Mouse (Mus musculus) liver, postnatal 0 days (tissue): ENCODE data around the gene Tmem262. TPM values are rescaled to one million over a fixed set of nuclear protein-coding genes. Genes with fewer than 3 reads are reported as not detected.
A peak's percentile ranks its signal among the peaks of the same experiment; 100 is the strongest.

Experiments used
- ATAC-seq: fragments of 200-750 bp; cut with Nextera tagmentation; 2 replicates; pipeline ENCODE4 v1.8.0; 2017; ENCODE audit warnings: mild to moderate bottlenecking, moderate library complexity
- DNase-seq: peaks from one replicate; pipeline ENCODE4 v3.0.0-alpha.2; 2016
- H3K27ac ChIP-seq: fragments of 300-500 bp; sonication (generic); 2 replicates; pipeline ENCODE4 v1.5.1; 2014; ENCODE audit warnings: antibody characterized with exemption, moderate library complexity, mild to moderate bottlenecking, low read depth
- H3K27me3 ChIP-seq: fragments of 300-500 bp; sonication (generic); 2 replicates; pipeline ENCODE4 v1.6.1; 2014; ENCODE audit warnings: low read length, control low read depth, mixed read lengths; ENCODE audit not compliant: insufficient read depth
- H3K36me3 ChIP-seq: fragments of 300-500 bp; sonication (generic); replicated peaks from 2 replicates; pipeline ENCODE4 v1.6.1; 2014; ENCODE audit warnings: mild to moderate bottlenecking, control low read depth, low read length, moderate library complexity, mixed read lengths; ENCODE audit not compliant: insufficient read depth
- H3K4me1 ChIP-seq: fragments of 300-500 bp; sonication (generic); 2 replicates; pipeline ENCODE4 v1.6.1; 2014; ENCODE audit warnings: antibody characterized with exemption, mild to moderate bottlenecking, control low read depth; ENCODE audit not compliant: insufficient read depth
- H3K4me2 ChIP-seq: fragments of 300-500 bp; sonication (generic); 2 replicates; pipeline ENCODE4 v1.6.1; 2014; ENCODE audit warnings: low read depth, mild to moderate bottlenecking, low read length, moderate library complexity, mixed read lengths
- H3K4me3 ChIP-seq: fragments of 300-500 bp; sonication (generic); 2 replicates; pipeline ENCODE4 v1.5.1; 2014; ENCODE audit warnings: low read depth, low read length
- H3K9ac ChIP-seq: fragments of 300-500 bp; sonication (generic); replicated peaks from 2 replicates; pipeline ENCODE4 v1.6.1; 2014; ENCODE audit warnings: mild to moderate bottlenecking, moderate library complexity
- H3K9me3 ChIP-seq: fragments of 300-500 bp; sonication (generic); 2 replicates; pipeline ENCODE4 v1.6.1; 2016; ENCODE audit warnings: mild to moderate bottlenecking, control low read depth, low read length, mixed read lengths
- CTCF ChIP-seq: sonication (generic); IDR thresholded peaks from 2 replicates; pipeline ENCODE4 v1.5.1; 2016; ENCODE audit warnings: antibody characterized with exemption, low read depth
- EP300 ChIP-seq: IDR thresholded peaks from 2 replicates; pipeline ENCODE4 v1.6.1; 2016; ENCODE audit warnings: antibody characterized with exemption, low read depth, mild to moderate bottlenecking
- WGBS: fragments of 180-500 bp; shearing (Covaris S2); extraction: QIAGEN DNeasy Blood & Tissue Kit; methylation state at CpG from one replicate; pipeline ENCODE4 v1.1.7; 2014; ENCODE audit not compliant: insufficient replicate concordance; 5-methylcytosine and 5-hydroxymethylcytosine counted together
- microRNA-seq: library from miRNA; unstranded; fragments of <30 nt; microRNA quantifications from one replicate; pipeline ENCODE4, GENCODE M21; 2016
- polyA plus RNA-seq: library from polyadenylated mRNA; unstranded; fragments of >200 nt; fragmentation: Nextera tagmentation; extraction: Ambion mirVana; gene quantifications from 2 replicates; pipeline ENCODE4 v1.2.1, GENCODE M21; 2015

Tmem262 gene
- polyA plus RNA-seq, 1 experiment from 2014 or later, result not detected

DNA sequence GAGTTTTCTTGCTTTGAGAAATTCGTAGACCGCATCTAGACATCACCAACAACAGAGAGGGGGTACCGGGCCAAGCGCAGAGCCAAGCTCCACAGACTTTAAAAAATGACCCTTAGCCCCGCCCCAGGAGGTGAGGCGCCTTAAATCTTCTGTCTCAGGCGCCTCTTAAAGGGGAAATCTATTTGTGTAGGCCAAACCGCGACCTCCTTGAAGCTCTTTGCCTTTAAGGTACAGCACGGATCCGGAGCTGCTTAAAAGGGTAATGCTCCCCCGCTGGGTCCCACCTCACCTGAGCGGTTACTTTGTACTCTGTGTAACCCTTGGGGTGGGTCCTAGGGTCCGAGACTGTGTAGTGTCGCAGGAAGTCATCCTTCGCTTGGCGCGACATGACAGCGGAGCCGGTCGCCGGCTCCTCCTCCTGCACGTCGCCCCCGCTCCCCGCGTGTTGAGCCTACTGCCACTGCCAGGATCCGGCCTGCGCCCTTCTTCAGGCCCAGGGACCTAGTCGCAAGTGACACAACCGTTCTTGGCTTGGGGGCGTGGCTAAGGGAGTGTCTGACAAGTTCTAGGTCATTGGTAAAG lies 48.0 kb downstream of the Tmem262 start, which contains the start of gene Snx15:
Snx15 (minus strand) TSS at position 545 of the 582 bp plus-strand sequence.
- H3K4me1 ChIP-seq, result peaks cover 22% of the 10 kb centered on the region
- ATAC-seq, result peak; percentile 92
- H3K27ac ChIP-seq, result peak within 1 kb of the TSS; percentile 90
- H3K27me3 ChIP-seq, result no peaks in the 10 kb centered on the region
- peak within 1 kb of the TSS; percentile 74 for H3K4me2 ChIP-seq
- no peaks in the 10 kb centered on the region for H3K36me3 ChIP-seq
- H3K9me3 ChIP-seq, result no peaks in the 10 kb centered on the region
- peak; percentile 79 for TF ChIP-seq EP300
- TF ChIP-seq CTCF, result no peak
- WGBS, result under 1% methylated on average over 32 of the region's 32 CpGs
- peak; percentile 96 for DNase-seq
- H3K4me3 ChIP-seq, result peak within 1 kb of the TSS; percentile 54
- peak within 1 kb of the TSS; percentile 66 for H3K9ac ChIP-seq

Small RNAs within 50 kb of the gene (microRNA-seq; reads per million reads assigned to microRNA genes)
- gene Mir6988, result 4.5 reads per million, percentile 6 among the genes with 10 or more reads in this experiment

Other genes starting within 250 kb of the Tmem262 start
- gene Frmd8, start 204.8 kb upstream of the Tmem262 start, polyA plus RNA-seq, result 8.5 and 9.0 TPM in 2 replicates
- gene Slc25a45, start 202.2 kb upstream of the Tmem262 start, polyA plus RNA-seq, result 8.4 and 9.1 TPM in 2 replicates
- gene Tigd3, start 185.9 kb upstream of the Tmem262 start, polyA plus RNA-seq, result 1.5 and 1.7 TPM in 2 replicates
- gene Dpf2, start 167.0 kb upstream of the Tmem262 start, polyA plus RNA-seq, result 28.1 and 32.6 TPM in 2 replicates
- gene Cdc42ep2, start 155.2 kb upstream of the Tmem262 start, polyA plus RNA-seq, result 3.0 TPM in 2 replicates
- 19.2 and 21.5 TPM in 2 replicates for gene Pola2, start 115.8 kb upstream of the Tmem262 start, polyA plus RNA-seq
- 0.09 TPM in 1 of 2 replicates, not detected in the other for gene Slc22a20, start 93.9 kb upstream of the Tmem262 start, polyA plus RNA-seq
- gene Capn1, start 64.1 kb upstream of the Tmem262 start, polyA plus RNA-seq, result 6.8 and 7.2 TPM in 2 replicates
- gene Syvn1, start 33.5 kb upstream of the Tmem262 start, polyA plus RNA-seq, result 12.4 and 15.4 TPM in 2 replicates
- gene Mrpl49, start 22.2 kb upstream of the Tmem262 start, polyA plus RNA-seq, result 28.2 and 29.6 TPM in 2 replicates
- gene Fau, start 22.2 kb upstream of the Tmem262 start, polyA plus RNA-seq, result 781 and 784 TPM in 2 replicates
- 30.2 and 35.8 TPM in 2 replicates for gene Znhit2, start 18.8 kb upstream of the Tmem262 start, polyA plus RNA-seq
- gene Tm7sf2, start 11.7 kb upstream of the Tmem262 start, polyA plus RNA-seq, result 42.6 and 44.1 TPM in 2 replicates
- gene Vps51, start 2.8 kb upstream of the Tmem262 start, polyA plus RNA-seq, result 17.5 and 20.7 TPM in 2 replicates
- gene Gm28374, start 2.2 kb downstream of the Tmem262 start, polyA plus RNA-seq, result 0.32 and 0.72 TPM in 2 replicates
- gene Zfpl1, start 4.9 kb downstream of the Tmem262 start, polyA plus RNA-seq, result 16.9 and 19.9 TPM in 2 replicates
- gene Cdca5, start 5.0 kb downstream of the Tmem262 start, polyA plus RNA-seq, result 13.5 and 15.0 TPM in 2 replicates
- not detected in 2 replicates for gene AC131692.1, start 14.4 kb downstream of the Tmem262 start, polyA plus RNA-seq
- 0.46 and 0.63 TPM in 2 replicates for gene Naaladl1, start 25.7 kb downstream of the Tmem262 start, polyA plus RNA-seq
- 15.0 and 15.6 TPM in 2 replicates for gene Sac3d1, start 38.6 kb downstream of the Tmem262 start, polyA plus RNA-seq
- 38.6 and 41.6 TPM in 2 replicates for gene Snx15, start 48.3 kb downstream of the Tmem262 start, polyA plus RNA-seq
- gene Batf2, start 61.0 kb downstream of the Tmem262 start, polyA plus RNA-seq, result 0.59 and 1.1 TPM in 2 replicates
- 16.7 and 20.5 TPM in 2 replicates for gene Arl2, start 61.5 kb downstream of the Tmem262 start, polyA plus RNA-seq
- not detected in 2 replicates for gene Majin, start 104.4 kb downstream of the Tmem262 start, polyA plus RNA-seq
- gene Gpha2, start 146.3 kb downstream of the Tmem262 start, polyA plus RNA-seq, result not detected in 2 replicates
- 3.2 and 3.8 TPM in 2 replicates for gene Ppp2r5b, start 155.8 kb downstream of the Tmem262 start, polyA plus RNA-seq
- 3.4 and 3.8 TPM in 2 replicates for gene Atg2a, start 161.6 kb downstream of the Tmem262 start, polyA plus RNA-seq
- gene Ehd1, start 196.7 kb downstream of the Tmem262 start, polyA plus RNA-seq, result 36.4 and 36.9 TPM in 2 replicates
- gene Cdc42bpg, start 226.4 kb downstream of the Tmem262 start, polyA plus RNA-seq, result 0.27 and 0.35 TPM in 2 replicates